Mouse (Mus musculus) brown adipose tissue, adult 24 weeks (tissue): ENCODE data around the gene Hoxb4. TPM values are rescaled to one million over a fixed set of nuclear protein-coding genes. Genes with fewer than 3 reads are reported as not detected.

Experiments
- H3K27ac ChIP-seq: fragments of 200-500 bp; replicated peaks from 2 replicates; pipeline ENCODE4 v1.5.1; 2012; ENCODE audit warnings: low read depth, mild to moderate bottlenecking, low read length
- H3K4me1 ChIP-seq: fragments of 200-500 bp; 2 replicates; pipeline ENCODE4 v1.6.1; 2012; ENCODE audit warnings: low read length, mixed read lengths; ENCODE audit not compliant: control insufficient read depth, insufficient read depth, insufficient read length
- H3K4me3 ChIP-seq: fragments of 200-500 bp; 2 replicates; pipeline ENCODE4 v1.5.1; 2012; ENCODE audit warnings: low read depth, mild to moderate bottlenecking, low read length, moderate library complexity; ENCODE audit not compliant: insufficient read depth
- polyA plus RNA-seq: library from polyadenylated mRNA; stranded (reverse); fragments of >200 nt; gene quantifications from 2 replicates; pipeline ENCODE4 v1.2.4, GENCODE M21; 2012; ENCODE audit not compliant: missing spikeins, insufficient read depth, insufficient read length

Hoxb4 gene
- polyA plus RNA-seq, 1 experiment, result 6.4 TPM

- peak within 1 kb of the TSS; percentile 69 for H3K27ac ChIP-seq
- H3K4me1 ChIP-seq, result no peaks in the 10 kb centered on the region
- H3K4me3 ChIP-seq, result peak within 1 kb of the TSS; percentile 67
Measured at GRCm38 (mm10) chr11:96291681-96292564, 26.1 kb upstream of the Hoxb4 start, which contains the start of gene Hoxb6. Gene Hoxb6, plus strand, starts transcription at chr11:96292476.

- peak overlapping the region; percentile 67 for H3K4me3 ChIP-seq
- no peaks in the 10 kb centered on the region for H3K4me1 ChIP-seq
- peak overlapping the region; percentile 66 for H3K27ac ChIP-seq
Measured at GRCm38 (mm10) chr11:96292565-96293301, 25.3 kb upstream of the Hoxb4 start.

- peak overlapping the region; percentile 67 for H3K4me3 ChIP-seq
- peak overlapping the region; percentile 55 for H3K27ac ChIP-seq
- H3K4me1 ChIP-seq, result no peaks in the 10 kb centered on the region
Measured at GRCm38 (mm10) chr11:96293302-96293921, 24.7 kb upstream of the Hoxb4 start.

GRCm38 (mm10) chr11:96294245-96295091 is 23.6 kb upstream of the Hoxb4 start:
- Histone ChIP-seq H3K4me3 (peak overlapping the region; percentile 67), H3K27ac (0 out of 2 replicates have a peak overlapping the region, but pooled peaks have one; percentile 9), H3K4me1 (no peaks in the 10 kb centered on the region)

GRCm38 (mm10) chr11:96295092-96295835 is 22.8 kb upstream of the Hoxb4 start:
- Histone ChIP-seq H3K4me3 (peak overlapping the region; percentile 47), H3K27ac (no peak overlapping the region), H3K4me1 (no peaks in the 10 kb centered on the region)

- H3K4me3 ChIP-seq, result no peak overlapping the region
- H3K27ac ChIP-seq, result no peak overlapping the region
Measured at GRCm38 (mm10) chr11:96296997-96297396, 21.1 kb upstream of the Hoxb4 start.

GRCm38 (mm10) chr11:96297428-96297827 is 20.6 kb upstream of the Hoxb4 start:
- Histone ChIP-seq H3K4me3 (no peak overlapping the region), H3K4me1 (no peaks in the 10 kb centered on the region), H3K27ac (no peak overlapping the region)

More at GRCm38 (mm10) chr11:96296997-96297396, 21.1 kb upstream of the Hoxb4 start:
- no peaks in the 10 kb centered on the region for H3K4me1 ChIP-seq

- Histone ChIP-seq H3K4me1 (no peaks in the 10 kb centered on the region), H3K4me3 (no peak overlapping the region), H3K27ac (no peak overlapping the region)
Measured at GRCm38 (mm10) chr11:96297968-96298635, 20.0 kb upstream of the Hoxb4 start.

GRCm38 (mm10) chr11:96298895-96299667 is 19.0 kb upstream of the Hoxb4 start:
- Histone ChIP-seq H3K27ac (0 out of 2 replicates have a peak overlapping the region, but pooled peaks have one; percentile 11), H3K4me1 (no peaks in the 10 kb centered on the region), H3K4me3 (peak overlapping the region; percentile 74)

GRCm38 (mm10) chr11:96299781-96300180 is 18.3 kb upstream of the Hoxb4 start:
- no peak overlapping the region for H3K27ac ChIP-seq

GRCm38 (mm10) chr11:96300354-96301063 is 17.6 kb upstream of the Hoxb4 start:
- Histone ChIP-seq H3K4me3 (no peak overlapping the region), H3K27ac (no peak overlapping the region), H3K4me1 (no peaks in the 10 kb centered on the region)

More at GRCm38 (mm10) chr11:96299781-96300180, 18.3 kb upstream of the Hoxb4 start:
- H3K4me1 ChIP-seq, result no peaks in the 10 kb centered on the region
- H3K4me3 ChIP-seq, result peak overlapping the region; percentile 74

- no peak overlapping the region for H3K27ac ChIP-seq
- H3K4me1 ChIP-seq, result no peaks in the 10 kb centered on the region
- no peak overlapping the region for H3K4me3 ChIP-seq
Measured at GRCm38 (mm10) chr11:96301064-96301431, 17.0 kb upstream of the Hoxb4 start.
